ENCODE assay signal across 8 mouse cellular contexts in genomic region chr2:168168892-168169799, GRCm38 (mm10). TPM values are rescaled to one million over a fixed set of nuclear protein-coding genes. Genes with fewer than 3 reads are reported as not detected.
DNase-seq lines count a peak whose midpoint lies in the region; ATAC-seq lines count a peak whose summit lies in the region.

No protein-coding gene starts in this region.

- H3K9me3 ChIP-seq in heart, embryonic 14.5 days (ENCODE audit: control insufficient read depth, low read length): no peaks in the 10 kb centered on the region
- no peaks in the 10 kb centered on the region for H3K9me3 ChIP-seq in embryonic facial prominence, embryonic 10.5 days
- no peaks in the 10 kb centered on the region for H3K9me3 ChIP-seq in midbrain, embryonic 14.5 days (ENCODE audit: control insufficient read depth, low read length)

- intact Hi-C loops in left cerebral cortex, postnatal 4 days (cut with DNase I): no loop called here

- peaks cover 8% of the 10 kb centered on the region; the same call in 1 of the 2 replicates for H3K36me3 ChIP-seq in heart, embryonic 14.5 days (ENCODE audit: control insufficient read depth, insufficient read depth, low read length)
- peaks cover 3% of the 10 kb centered on the region; the same call in 1 of the 2 replicates for H3K36me3 ChIP-seq in embryonic facial prominence, embryonic 10.5 days (replicated peaks)
- 0 out of 2 replicates have a peak, but pooled peaks cover 6% of the 10 kb centered on the region for H3K36me3 ChIP-seq in midbrain, embryonic 14.5 days (ENCODE audit: control insufficient read depth, insufficient read depth, low read length)

- peaks cover 28 to 32% of the 10 kb centered on the region in 2 experiments for H3K4me1 ChIP-seq in heart, embryonic 14.5 days (ENCODE audit: control insufficient read depth in 2 of 2, insufficient read depth in 2 of 2, low read length in 2 of 2)
- peaks cover 50% of the 10 kb centered on the region for H3K4me1 ChIP-seq in embryonic facial prominence, embryonic 10.5 days
- H3K4me1 ChIP-seq in midbrain, embryonic 14.5 days (ENCODE audit: control insufficient read depth, insufficient read depth, low read length): 0 out of 2 replicates have a peak, but pooled peaks cover 6% of the 10 kb centered on the region

- no peak for ATAC-seq in heart, embryonic 14.5 days (ENCODE audit: insufficient number of reproducible peaks, insufficient read depth, low FRiP score, low read depth)
- peak; percentile 11; the same call in 1 of the 2 replicates for ATAC-seq in midbrain, embryonic 14.5 days (ENCODE audit: low FRiP score, low TSS enrichment)
- ATAC-seq in activated CD4-positive, CD25-positive, alpha-beta regulatory T cell, adult 4 months: no peak

- peak overlapping the region; percentile 64 for H3K9ac ChIP-seq in heart, embryonic 14.5 days (ENCODE audit: low read length)
- no peak overlapping the region; the same call in 1 of the 2 replicates for H3K9ac ChIP-seq in midbrain, embryonic 14.5 days (replicated peaks; ENCODE audit: low read length)

- H3K4me2 ChIP-seq in heart, embryonic 14.5 days (ENCODE audit: low read length): peak overlapping the region; percentile 72
- no peak overlapping the region for H3K4me2 ChIP-seq in midbrain, embryonic 14.5 days (ENCODE audit: low read length)

- H3K4me3 ChIP-seq in heart, embryonic 14.5 days (ENCODE audit: control insufficient read depth in 1 of 2, insufficient read depth in 1 of 2, low read depth in 1 of 2, low read length in 2 of 2): peak overlapping the region in 1 of 2 experiments; percentile 35; a peak in 2 of 4 replicates
- H3K4me3 ChIP-seq in embryonic facial prominence, embryonic 10.5 days: peak overlapping the region; percentile 43
- no peak overlapping the region for H3K4me3 ChIP-seq in midbrain, embryonic 14.5 days (replicated peaks; ENCODE audit: low read depth, low read length)

- DNase-seq in heart, adult 9 months (ENCODE audit: low spot score in 2 of 2): no peak
- DNase-seq in embryonic facial prominence, embryonic 10.5 days (ENCODE audit: low spot score): peak; percentile 88
- peak; percentile 67 for DNase-seq in kidney, postnatal 14 days
- no peak for DNase-seq in midbrain, embryonic 14.5 days
- DNase-seq in left cerebral cortex, postnatal 4 days: no peak
- DNase-seq in natural killer cell, adult 2 months (ENCODE audit: low spot score in 2 of 2): no peak

- no peaks in the 10 kb centered on the region for H3K27me3 ChIP-seq in heart, embryonic 14.5 days (ENCODE audit: control insufficient read depth, insufficient read depth, low read length)
- no peaks in the 10 kb centered on the region for H3K27me3 ChIP-seq in embryonic facial prominence, embryonic 10.5 days (replicated peaks; ENCODE audit: low read depth, poor library complexity, severe bottlenecking)
- H3K27me3 ChIP-seq in midbrain, embryonic 14.5 days (ENCODE audit: control insufficient read depth, insufficient read depth, low read length): no peaks in the 10 kb centered on the region

- peak overlapping the region; percentile 79 to 82 for H3K27ac ChIP-seq in heart, embryonic 14.5 days (replicated peaks in 1 of 2; ENCODE audit: control insufficient read depth in 1 of 2, insufficient read depth in 1 of 2, low read depth in 2 of 2, low read length in 2 of 2)
- peak overlapping the region; percentile 88 for H3K27ac ChIP-seq in embryonic facial prominence, embryonic 10.5 days (replicated peaks)
- 0 out of 2 replicates have a peak overlapping the region, but pooled peaks have one; percentile 27 for H3K27ac ChIP-seq in midbrain, embryonic 14.5 days (replicated peaks; ENCODE audit: low read depth, low read length)

- 49% methylated on average over 9 of the region's 9 CpGs for WGBS in heart, embryonic 14.5 days
- 25% methylated on average over 9 of the region's 9 CpGs for WGBS in embryonic facial prominence, embryonic 10.5 days
- 29% methylated on average over 9 of the region's 9 CpGs for WGBS in midbrain, embryonic 14.5 days

RNA-seq across cellular contexts. Expression of gene Adnp, which starts 37.8 kb away (rescaled TPM):
- polyA plus RNA-seq in heart, embryonic 14.5 days (2014; fragmentation: Nextera tagmentation; extraction: Ambion mirVana): 8.7 and 11.0 TPM in 2 replicates
- polyA plus RNA-seq in embryonic facial prominence, embryonic 10.5 days (2016; fragmentation: Nextera tagmentation; extraction: Ambion mirVana): 3.4 and 3.5 TPM in 2 replicates
- 4.5 and 5.8 TPM in 2 replicates for polyA plus RNA-seq in midbrain, embryonic 14.5 days (2014; fragmentation: Nextera tagmentation; extraction: Ambion mirVana)
- total RNA-seq in left cerebral cortex, postnatal 4 days (2021): 100 to 1,000 TPM; 146 to 147 TPM
- polyA plus RNA-seq in activated CD4-positive, CD25-positive, alpha-beta regulatory T cell, adult 4 months (2017; shearing (Covaris generic)): 1 to 10 TPM in 1 of 2 experiments, under 1 TPM in 1; 0.63 to 4.7 TPM

Comparison
In these comparisons a context has a peak if more than half of its experiments do, and no peak if none do; other contexts are left out.
1. H3K27ac ChIP-seq: peak in every context shown above with its lines; median percentile 88 in embryonic facial prominence, embryonic 10.5 days; 80 in heart, embryonic 14.5 days; 27 in midbrain, embryonic 14.5 days.
2. DNase-seq: peak in embryonic facial prominence, embryonic 10.5 days (single experiment) and kidney, postnatal 14 days (single experiment); none in heart, adult 9 months (0 of 2), midbrain, embryonic 14.5 days (single experiment), left cerebral cortex, postnatal 4 days (single experiment) and natural killer cell, adult 2 months (0 of 2).